Mouse (Mus musculus): ENCODE results near the gene Tnfsf11.

Gene Tnfsf11

GRCm38 (mm10) chr14:78262596-78262995 lies 45.2 kb downstream of the Tnfsf11 start:
- H3K27me3 ChIP-seq (ENCODE audit: control insufficient read depth, insufficient read depth, low read length, poor library complexity, severe bottlenecking), result no peaks in the 10 kb centered on the region
- no peaks in the 10 kb centered on the region for H3K36me3 ChIP-seq (ENCODE audit: control insufficient read depth, insufficient read depth, low read length, poor library complexity, severe bottlenecking)
- DNase-seq (ENCODE audit: low read depth, low spot score), result no peak

DNA sequence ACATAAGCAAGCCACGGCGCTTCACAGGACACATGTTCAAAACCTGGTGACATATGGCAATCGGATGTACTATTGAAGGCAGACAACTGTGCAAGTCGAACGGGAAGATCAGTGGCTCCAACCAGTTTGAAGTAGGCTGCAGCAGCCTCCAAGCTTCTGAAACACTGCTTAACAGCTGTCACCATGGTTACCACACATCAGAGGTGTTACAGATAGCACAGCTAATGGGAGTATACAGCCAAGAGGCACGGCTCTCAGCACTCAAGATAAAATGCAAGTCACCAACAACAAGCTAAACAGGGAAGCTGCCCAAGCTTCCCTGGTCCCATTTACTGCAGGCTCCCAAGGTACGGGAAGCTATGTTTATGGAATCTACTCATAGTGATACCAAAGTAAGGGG lies 46.6 kb downstream of the Tnfsf11 start:
- no peaks in the 10 kb centered on the region for H3K36me3 ChIP-seq (ENCODE audit: control insufficient read depth, insufficient read depth, low read length, poor library complexity, severe bottlenecking)
- no peaks in the 10 kb centered on the region for H3K27me3 ChIP-seq (ENCODE audit: control insufficient read depth, insufficient read depth, low read length, poor library complexity, severe bottlenecking)
- DNase-seq (ENCODE audit: low read depth, low spot score), result no peak

DNA sequence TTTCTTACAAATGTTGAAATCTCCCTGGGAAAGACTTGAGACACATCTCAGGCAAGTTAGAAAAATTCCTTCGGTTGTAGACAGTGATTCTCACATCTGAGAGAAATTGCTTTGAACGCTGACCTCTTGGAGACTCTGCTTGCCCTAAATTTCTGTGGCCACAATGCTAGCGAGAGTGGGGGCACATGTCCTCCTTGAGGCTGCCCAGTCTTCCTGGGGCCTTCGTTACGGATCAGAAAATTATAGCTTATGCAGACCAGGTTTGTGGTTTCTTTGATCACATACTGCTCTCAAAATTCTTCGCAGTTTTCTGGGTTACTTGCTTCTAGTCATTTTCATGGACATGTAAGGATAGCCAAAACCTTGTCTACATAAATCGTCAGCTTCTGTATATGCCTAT lies 53.8 kb downstream of the Tnfsf11 start:
- DNase-seq (ENCODE audit: low read depth, low spot score), result no peak
- no peaks in the 10 kb centered on the region for H3K36me3 ChIP-seq (ENCODE audit: control insufficient read depth, insufficient read depth, low read length, poor library complexity, severe bottlenecking)
- no peaks in the 10 kb centered on the region for H3K27me3 ChIP-seq (ENCODE audit: control insufficient read depth, insufficient read depth, low read length, poor library complexity, severe bottlenecking)

- H3K27me3 ChIP-seq (ENCODE audit: control insufficient read depth, insufficient read depth, low read length, poor library complexity, severe bottlenecking), result no peaks in the 10 kb centered on the region
- DNase-seq (ENCODE audit: low read depth, low spot score), result no peak
- no peaks in the 10 kb centered on the region for H3K36me3 ChIP-seq (ENCODE audit: control insufficient read depth, insufficient read depth, low read length, poor library complexity, severe bottlenecking)
Observed at GRCm38 (mm10) chr14:78246601-78247000, 61.2 kb downstream of the Tnfsf11 start.

- DNase-seq (ENCODE audit: low read depth, low spot score), result no peak
- Histone ChIP-seq H3K27me3 (ENCODE audit: control insufficient read depth, insufficient read depth, low read length, poor library complexity, severe bottlenecking) (no peaks in the 10 kb centered on the region), H3K36me3 (ENCODE audit: control insufficient read depth, insufficient read depth, low read length, poor library complexity, severe bottlenecking) (no peaks in the 10 kb centered on the region)
Observed at GRCm38 (mm10) chr14:78244811-78245210, 63.0 kb downstream of the Tnfsf11 start.

DNA sequence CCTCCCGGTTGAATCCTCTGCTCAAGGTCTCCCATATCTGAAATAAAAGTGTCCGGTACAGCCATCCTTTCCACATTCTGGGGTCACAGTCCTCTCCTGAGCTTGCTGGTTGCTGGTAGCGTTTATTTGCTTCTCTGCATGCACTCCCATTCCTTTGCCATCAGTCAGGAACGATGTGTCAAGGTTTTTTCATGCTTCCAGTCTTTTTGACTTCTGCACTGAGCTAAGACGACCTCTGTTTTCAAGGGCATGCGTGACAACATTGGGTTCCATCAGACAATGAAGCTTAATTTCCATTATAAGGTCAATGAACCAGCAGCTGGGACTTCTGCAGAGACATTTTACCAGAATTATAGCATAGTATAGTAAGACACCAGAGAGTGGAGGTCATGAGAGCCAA lies 68.5 kb downstream of the Tnfsf11 start:
- H3K27me3 ChIP-seq (ENCODE audit: control insufficient read depth, insufficient read depth, low read length, poor library complexity, severe bottlenecking), result no peaks in the 10 kb centered on the region
- DNase-seq (ENCODE audit: low read depth, low spot score), result no peak
- H3K36me3 ChIP-seq (ENCODE audit: control insufficient read depth, insufficient read depth, low read length, poor library complexity, severe bottlenecking), result no peaks in the 10 kb centered on the region

GRCm38 (mm10) chr14:78237238-78237637 lies 70.6 kb downstream of the Tnfsf11 start:
- H3K36me3 ChIP-seq (ENCODE audit: control insufficient read depth, insufficient read depth, low read length, poor library complexity, severe bottlenecking), result no peaks in the 10 kb centered on the region
- DNase-seq (ENCODE audit: low read depth, low spot score), result no peak
- H3K27me3 ChIP-seq (ENCODE audit: control insufficient read depth, insufficient read depth, low read length, poor library complexity, severe bottlenecking), result no peaks in the 10 kb centered on the region

GRCm38 (mm10) chr14:78236144-78236543 lies 71.7 kb downstream of the Tnfsf11 start:
- no peak for DNase-seq (ENCODE audit: low read depth, low spot score)
- Histone ChIP-seq H3K27me3 (ENCODE audit: control insufficient read depth, insufficient read depth, low read length, poor library complexity, severe bottlenecking) (no peaks in the 10 kb centered on the region), H3K36me3 (ENCODE audit: control insufficient read depth, insufficient read depth, low read length, poor library complexity, severe bottlenecking) (no peaks in the 10 kb centered on the region)

GRCm38 (mm10) chr14:78235296-78235695 lies 72.5 kb downstream of the Tnfsf11 start:
- H3K27me3 ChIP-seq (ENCODE audit: control insufficient read depth, insufficient read depth, low read length, poor library complexity, severe bottlenecking), result no peaks in the 10 kb centered on the region
- H3K36me3 ChIP-seq (ENCODE audit: control insufficient read depth, insufficient read depth, low read length, poor library complexity, severe bottlenecking), result no peaks in the 10 kb centered on the region

DNA sequence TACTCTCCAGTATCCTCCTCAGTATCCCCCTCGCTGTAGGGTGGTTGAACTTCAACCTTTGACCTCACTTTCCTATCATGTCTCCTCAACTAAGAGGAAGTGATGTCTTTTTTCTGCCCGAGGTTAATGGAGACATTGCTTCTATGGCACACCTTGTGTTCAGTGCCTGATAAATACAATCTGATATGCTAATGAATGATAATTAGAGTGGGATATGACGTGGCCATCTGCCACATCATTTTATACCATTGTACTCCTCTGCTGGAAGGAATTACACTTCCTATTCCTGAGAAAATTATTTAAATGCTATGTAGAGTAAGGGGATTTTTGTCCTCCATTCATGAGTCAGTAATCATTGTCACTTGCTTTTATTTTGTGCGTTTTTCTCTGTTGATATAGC lies 78.8 kb downstream of the Tnfsf11 start:
- no peaks in the 10 kb centered on the region for H3K36me3 ChIP-seq (ENCODE audit: control insufficient read depth, insufficient read depth, low read length, poor library complexity, severe bottlenecking)
- no peak for DNase-seq (ENCODE audit: low read depth, low spot score)

More at GRCm38 (mm10) chr14:78235296-78235695, 72.5 kb downstream of the Tnfsf11 start:
- no peak for DNase-seq (ENCODE audit: low read depth, low spot score)

More for the DNA sequence above, 78.8 kb downstream of the Tnfsf11 start:
- H3K27me3 ChIP-seq (ENCODE audit: control insufficient read depth, insufficient read depth, low read length, poor library complexity, severe bottlenecking), result no peaks in the 10 kb centered on the region

All from splenic B cell, adult 2 months (primary cell).